Mouse (Mus musculus) heart, adult 2 months (tissue): ENCODE measurements around the gene Grik4. TPM values are rescaled to one million over a fixed set of nuclear protein-coding genes. Genes with fewer than 3 reads are reported as not detected.

Experiments used
- DNase-seq, 2 experiments: peaks; one replicate each; pipeline ENCODE4 v3.0.0; 2021
- H3K27ac ChIP-seq: fragments of 200-600 bp; 2 replicates; pipeline ENCODE4 v1.8.1; 2022
- H3K27me3 ChIP-seq: fragments of 200-500 bp; 2 replicates; pipeline ENCODE4 v1.6.1; 2012; ENCODE audit warnings: mild to moderate bottlenecking, low read length, inconsistent platforms, mixed read lengths; ENCODE audit not compliant: control insufficient read depth, insufficient read depth
- H3K36me3 ChIP-seq: fragments of 200-500 bp; 2 replicates; pipeline ENCODE4 v1.6.1; 2012; ENCODE audit warnings: low read length, inconsistent platforms; ENCODE audit not compliant: control insufficient read depth, insufficient read depth
- H3K4me1 ChIP-seq: fragments of 200-500 bp; 2 replicates; pipeline ENCODE4 v1.6.1; 2011; ENCODE audit warnings: low read length; ENCODE audit not compliant: control insufficient read depth, insufficient read depth
- H3K4me3 ChIP-seq: fragments of 200-600 bp; 2 replicates; pipeline ENCODE4 v1.8.1; 2022
- H3K79me2 ChIP-seq: fragments of 200-500 bp; replicated peaks from 2 replicates; pipeline ENCODE4 v1.6.1; 2012; ENCODE audit warnings: mild to moderate bottlenecking, inconsistent platforms, low read length, moderate library complexity, mixed read lengths; ENCODE audit not compliant: control insufficient read depth, insufficient read depth
- H3K9ac ChIP-seq: fragments of 200-500 bp; 2 replicates; pipeline ENCODE4 v1.6.1; 2012; ENCODE audit warnings: low read depth, mild to moderate bottlenecking, control low read depth, inconsistent platforms, low read length, mixed read lengths
- CTCF ChIP-seq: fragments of 200-600 bp; IDR thresholded peaks from 2 replicates; pipeline ENCODE4 v1.8.1; 2022; ENCODE audit warnings: antibody characterized with exemption, mild to moderate bottlenecking, moderate library complexity
- EP300 ChIP-seq: fragments of 200-500 bp; IDR thresholded peaks from 2 replicates; pipeline ENCODE4 v1.6.1; 2011; ENCODE audit warnings: low read depth, low read length, control low read depth; ENCODE audit not compliant: insufficient read depth
- POLR2A ChIP-seq: fragments of 200-500 bp; IDR thresholded peaks from 2 replicates; pipeline ENCODE4 v1.6.1; 2011; ENCODE audit warnings: mild to moderate bottlenecking, low read depth, low read length, control low read depth; ENCODE audit not compliant: insufficient read depth
- WGBS: fragments of 180-500 bp; shearing (Covaris S2); methylation state at CpG from one replicate; pipeline ENCODE4 v1.1.7; 2018; 5-methylcytosine and 5-hydroxymethylcytosine counted together
- intact Hi-C: fragments of 180-260 bp; cut with DNase I; formaldehyde crosslinking; loops from one replicate; pipeline ENCODE4 v1.15.1; 2025
- polyA plus RNA-seq: library from polyadenylated mRNA; depleted of rRNA; stranded (reverse); fragments of >200 nt; gene quantifications from 2 replicates; pipeline ENCODE4 v1.2.3, GENCODE M21; 2012
- total RNA-seq, 2 experiments: library from RNA; stranded (reverse); gene quantifications; 2 replicates each; pipeline ENCODE4 v1.2.3; 2021

Gene Grik4
- total and polyA plus RNA-seq, 3 experiments: 0.02 to 0.09 TPM; not detected in 1

- Histone ChIP-seq H3K27me3 (no peaks in the 10 kb centered on the region), H3K79me2 (no peaks in the 10 kb centered on the region), H3K27ac (no peak overlapping the region), H3K4me3 (no peak overlapping the region), H3K4me1 (0 out of 2 replicates have a peak, but pooled peaks cover 2% of the 10 kb centered on the region), H3K9ac (no peak overlapping the region), H3K36me3 (no peaks in the 10 kb centered on the region)
- intact Hi-C loops: no loop called here
- DNase-seq: no peak
- 87% methylated on average over 5 of the region's 5 CpGs for WGBS
- TF ChIP-seq CTCF (no peak), EP300 (no peak), POLR2A (no peak)
These were observed 80.9 kb downstream of the Grik4 start for GRCm38 (mm10) chr9:42863360-42863759.

DNA sequence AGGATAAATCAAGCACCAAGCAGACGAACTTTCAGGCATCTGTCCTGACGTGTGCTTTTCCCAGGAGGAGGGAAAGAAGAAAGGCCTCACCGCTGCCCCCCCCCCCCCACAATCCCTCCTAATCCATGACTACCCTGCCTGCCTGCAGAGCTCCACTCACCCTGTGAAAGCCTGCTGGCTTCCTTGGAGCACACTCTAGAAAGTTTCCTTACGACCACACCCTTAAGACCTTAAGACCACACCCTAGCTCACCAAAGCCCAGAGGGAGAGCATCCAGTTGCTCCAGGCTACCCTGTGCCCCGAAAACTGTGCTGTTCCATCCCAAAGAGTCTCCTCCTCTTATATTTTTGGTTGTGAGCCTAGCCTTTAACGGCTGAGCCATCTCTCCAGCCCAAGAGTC is 82.6 kb downstream of the Grik4 start:
- no peaks in the 10 kb centered on the region for H3K36me3 ChIP-seq
- intact Hi-C loops: no loop called here
- WGBS: 73% methylated on average over 6 of the region's 6 CpGs
- H3K4me3 ChIP-seq: no peak overlapping the region
- H3K27me3 ChIP-seq: no peaks in the 10 kb centered on the region
- H3K9ac ChIP-seq: no peak overlapping the region
- 0 out of 2 replicates have a peak, but pooled peaks cover 2% of the 10 kb centered on the region for H3K4me1 ChIP-seq
- DNase-seq: no peak
- H3K79me2 ChIP-seq: no peaks in the 10 kb centered on the region
- TF ChIP-seq CTCF: no peak
- no peak for TF ChIP-seq EP300
- TF ChIP-seq POLR2A: no peak
- no peak overlapping the region for H3K27ac ChIP-seq

- no peaks in the 10 kb centered on the region for H3K79me2 ChIP-seq
- no peaks in the 10 kb centered on the region for H3K36me3 ChIP-seq
- no peak overlapping the region for H3K9ac ChIP-seq
- H3K27ac ChIP-seq: no peak overlapping the region
- H3K27me3 ChIP-seq: no peaks in the 10 kb centered on the region
- DNase-seq: no peak
- 0 out of 2 replicates have a peak, but pooled peaks cover 2% of the 10 kb centered on the region for H3K4me1 ChIP-seq
- 86% methylated on average over 11 of the region's 11 CpGs for WGBS
- no peak for TF ChIP-seq EP300
- intact Hi-C loops: no loop called here
- no peak overlapping the region for H3K4me3 ChIP-seq
These were observed 83.1 kb downstream of the Grik4 start for GRCm38 (mm10) chr9:42861238-42861637.

DNA sequence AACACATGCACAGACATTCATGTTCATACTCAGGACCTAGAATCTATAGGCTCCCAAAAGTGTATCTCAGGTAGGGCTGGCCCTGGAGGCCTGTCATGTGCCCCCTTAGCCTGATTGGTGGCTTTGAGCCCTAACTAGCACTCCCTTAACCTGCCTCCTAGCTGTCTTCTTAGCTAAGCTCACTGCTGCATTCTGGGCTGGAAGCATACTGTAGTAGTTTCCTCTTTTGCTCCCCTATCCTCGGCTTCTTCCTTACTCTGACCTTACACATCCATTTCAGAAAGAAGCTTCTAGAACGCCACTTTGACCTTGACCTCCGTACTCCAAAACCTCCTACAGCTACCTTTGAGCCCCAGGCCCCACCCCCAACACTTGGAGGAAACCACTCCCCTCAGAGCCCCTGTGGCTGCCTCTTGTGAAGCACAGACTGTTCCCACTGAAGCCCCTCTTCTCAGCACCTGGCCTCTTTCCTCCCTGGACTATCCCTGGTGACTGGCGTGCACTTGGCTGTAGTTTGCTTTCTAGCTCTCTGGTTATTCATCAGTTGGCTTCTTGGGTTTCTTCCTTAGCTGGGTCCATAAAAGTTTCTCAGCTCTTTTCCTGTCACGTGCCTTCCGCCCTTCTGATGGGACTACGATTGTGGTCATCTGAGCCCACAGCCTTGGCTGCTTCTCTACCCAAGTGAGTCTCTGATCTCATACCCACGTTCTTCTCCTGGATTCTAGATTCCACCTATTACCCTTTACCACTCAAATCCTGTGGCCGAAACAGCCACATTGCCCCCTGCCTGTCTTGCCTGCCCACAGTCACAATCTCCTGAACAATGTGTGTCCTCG is 84.1 kb downstream of the Grik4 start:
- intact Hi-C loops: no loop called here

DNA sequence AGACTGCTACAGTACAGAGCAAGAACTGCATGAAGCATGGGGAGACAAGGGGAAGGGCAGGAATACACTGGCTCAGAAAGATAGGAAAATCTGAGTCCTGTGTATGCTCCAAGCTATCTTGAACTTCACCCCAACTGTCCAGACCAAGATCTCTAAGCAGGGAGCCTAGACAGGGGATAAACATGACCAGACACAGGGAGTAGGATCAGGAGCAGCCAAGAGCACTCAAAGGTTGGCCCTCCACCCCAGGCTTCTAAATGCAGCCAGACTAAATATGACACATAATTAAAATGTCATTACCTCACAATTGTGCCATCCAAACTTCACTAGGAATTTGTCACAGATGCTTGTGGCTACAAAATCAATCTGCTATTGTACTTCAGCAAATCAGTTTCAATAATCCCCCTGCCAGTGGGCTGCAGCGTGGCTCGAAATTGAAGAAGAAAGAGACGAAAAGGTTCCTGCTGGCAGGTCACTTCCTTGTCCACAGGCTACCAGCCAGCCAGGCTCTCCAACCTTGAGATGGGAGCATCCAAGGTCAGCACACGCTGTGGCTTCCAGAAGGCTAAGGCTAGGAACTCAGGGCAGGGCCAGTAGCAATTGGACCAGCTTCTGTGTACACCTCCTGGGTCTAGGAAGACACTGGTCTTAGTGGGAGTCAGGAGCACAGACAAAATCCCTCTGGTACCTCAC is 85.1 kb downstream of the Grik4 start:
- intact Hi-C loops: no loop called here
- Histone ChIP-seq H3K27me3 (no peaks in the 10 kb centered on the region), H3K4me3 (no peak overlapping the region), H3K36me3 (no peaks in the 10 kb centered on the region), H3K4me1 (0 out of 2 replicates have a peak, but pooled peaks cover 2% of the 10 kb centered on the region), H3K27ac (no peak overlapping the region), H3K9ac (no peak overlapping the region), H3K79me2 (no peaks in the 10 kb centered on the region)
- TF ChIP-seq POLR2A (no peak), CTCF (no peak), EP300 (no peak)
- WGBS: 59% methylated on average over 4 of the region's 4 CpGs
- DNase-seq: peak; percentile 21 to 25

More for the DNA sequence above, 84.1 kb downstream of the Grik4 start:
- H3K36me3 ChIP-seq: no peaks in the 10 kb centered on the region
- no peak overlapping the region for H3K4me3 ChIP-seq
- 0 out of 2 replicates have a peak, but pooled peaks cover 2% of the 10 kb centered on the region for H3K4me1 ChIP-seq
- DNase-seq: no peak
- H3K27ac ChIP-seq: no peak overlapping the region
- no peaks in the 10 kb centered on the region for H3K27me3 ChIP-seq
- TF ChIP-seq EP300 (no peak), CTCF (no peak), POLR2A (no peak)
- H3K79me2 ChIP-seq: no peaks in the 10 kb centered on the region
- WGBS: 70% methylated on average over 10 of the region's 10 CpGs
- no peak overlapping the region for H3K9ac ChIP-seq

DNA sequence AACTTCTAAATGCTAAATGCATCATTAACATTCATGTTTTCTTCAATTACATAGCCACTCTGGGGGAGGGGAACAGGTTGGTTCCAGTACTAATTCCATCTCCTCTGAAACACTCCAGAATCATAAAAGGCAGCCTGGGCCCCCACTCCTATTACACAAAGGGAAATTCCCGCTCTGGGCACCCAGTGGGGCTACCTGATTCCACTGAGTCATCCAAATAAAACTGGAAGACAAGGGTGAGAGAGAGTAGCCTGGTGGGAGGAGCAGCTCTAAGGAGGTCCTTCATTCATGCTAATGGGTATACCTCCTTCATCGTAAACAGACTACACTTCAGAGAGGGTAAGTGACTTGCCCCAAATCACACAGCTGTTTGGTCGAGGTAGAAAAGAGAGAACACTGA is 85.7 kb downstream of the Grik4 start:
- no peaks in the 10 kb centered on the region for H3K27me3 ChIP-seq
- H3K4me3 ChIP-seq: no peak overlapping the region
- H3K27ac ChIP-seq: no peak overlapping the region
- no peak overlapping the region for H3K9ac ChIP-seq
- TF ChIP-seq CTCF (no peak), POLR2A (no peak), EP300 (no peak)
- intact Hi-C loops: no loop called here
- no peak for DNase-seq
- H3K4me1 ChIP-seq: 0 out of 2 replicates have a peak, but pooled peaks cover 2% of the 10 kb centered on the region
- 63% methylated on average over 3 of the region's 3 CpGs for WGBS
- H3K79me2 ChIP-seq: no peaks in the 10 kb centered on the region
- H3K36me3 ChIP-seq: no peaks in the 10 kb centered on the region
